Mouse (Mus musculus): ENCODE measurements at regions not wholly inside any gene's neighbourhood (a gene's known extent, or its start where the extent isn't known, plus 50 kb on each side); places are given as distances from the start of the nearest gene placed in this dataset.

- 0 out of 2 replicates have a peak, but pooled peaks cover 4% of the 10 kb centered on the region for H3K4me1 ChIP-seq (ENCODE audit: insufficient read depth)
- no peaks in the 10 kb centered on the region for H3K36me3 ChIP-seq (replicated peaks; ENCODE audit: insufficient read depth, low read length)
- H3K4me2 ChIP-seq (ENCODE audit: low read depth, low read length), result no peak overlapping the region
- TF ChIP-seq EP300 (IDR thresholded peaks at IDR 0.05; ENCODE audit: low read depth) (no peak), CTCF (IDR thresholded peaks at IDR 0.05; ENCODE audit: low read depth) (no peak)
- no peak for ATAC-seq
- WGBS (ENCODE audit: insufficient replicate concordance), result 82% methylated on average over 6 of the region's 6 CpGs
- H3K27me3 ChIP-seq (ENCODE audit: insufficient read depth, low read length), result no peaks in the 10 kb centered on the region
- no peak overlapping the region for H3K4me3 ChIP-seq (ENCODE audit: low read depth, low read length)
- H3K27ac ChIP-seq (ENCODE audit: low read depth), result no peak overlapping the region
- no peak for DNase-seq
- no peak overlapping the region for H3K9ac ChIP-seq (replicated peaks)
- no peaks in the 10 kb centered on the region for H3K9me3 ChIP-seq (ENCODE audit: low read length)
Observed at GRCm38 (mm10) chr9:32049546-32049945, 66.4 kb upstream of the Arhgap32 start.

- H3K4me3 ChIP-seq (ENCODE audit: low read depth, low read length), result no peak overlapping the region
- H3K9ac ChIP-seq (replicated peaks), result no peak overlapping the region
- no peak overlapping the region for H3K4me2 ChIP-seq (ENCODE audit: low read depth, low read length)
- H3K27me3 ChIP-seq (ENCODE audit: insufficient read depth, low read length), result no peaks in the 10 kb centered on the region
- H3K9me3 ChIP-seq (ENCODE audit: low read length), result no peaks in the 10 kb centered on the region
- H3K4me1 ChIP-seq (ENCODE audit: insufficient read depth), result 0 out of 2 replicates have a peak, but pooled peaks cover under 1% of the 10 kb centered on the region
- WGBS (ENCODE audit: insufficient replicate concordance), result 69% methylated on average over 4 of the region's 4 CpGs
- DNase-seq (no peak), ATAC-seq (no peak)
- H3K27ac ChIP-seq (ENCODE audit: low read depth), result no peak overlapping the region
- TF ChIP-seq EP300 (IDR thresholded peaks at IDR 0.05; ENCODE audit: low read depth) (no peak), CTCF (IDR thresholded peaks at IDR 0.05; ENCODE audit: low read depth) (no peak)
- H3K36me3 ChIP-seq (replicated peaks; ENCODE audit: insufficient read depth, low read length), result no peaks in the 10 kb centered on the region
Observed at GRCm38 (mm10) chr9:32053886-32054615, 61.9 kb upstream of the Arhgap32 start.

- WGBS (ENCODE audit: insufficient replicate concordance), result 59% methylated on average over 4 of the region's 4 CpGs
- TF ChIP-seq CTCF (IDR thresholded peaks at IDR 0.05; ENCODE audit: low read depth) (no peak), EP300 (IDR thresholded peaks at IDR 0.05; ENCODE audit: low read depth) (no peak)
- ATAC-seq (no peak), DNase-seq (no peak)
- no peaks in the 10 kb centered on the region for H3K27me3 ChIP-seq (ENCODE audit: insufficient read depth, low read length)
- no peak overlapping the region for H3K4me2 ChIP-seq (ENCODE audit: low read depth, low read length)
- no peaks in the 10 kb centered on the region for H3K36me3 ChIP-seq (replicated peaks; ENCODE audit: insufficient read depth, low read length)
- no peaks in the 10 kb centered on the region for H3K4me1 ChIP-seq (ENCODE audit: insufficient read depth)
- no peak overlapping the region for H3K4me3 ChIP-seq (ENCODE audit: low read depth, low read length)
- H3K9me3 ChIP-seq (ENCODE audit: low read length), result no peaks in the 10 kb centered on the region
- H3K27ac ChIP-seq (ENCODE audit: low read depth), result no peak overlapping the region
- H3K9ac ChIP-seq (replicated peaks), result no peak overlapping the region
Observed at GRCm38 (mm10) chr9:32057427-32058115, 58.4 kb upstream of the Arhgap32 start.

- Histone ChIP-seq H3K9ac (replicated peaks) (no peak overlapping the region), H3K4me3 (ENCODE audit: low read depth, low read length) (no peak overlapping the region), H3K4me2 (ENCODE audit: low read depth, low read length) (no peak overlapping the region), H3K36me3 (replicated peaks; ENCODE audit: insufficient read depth, low read length) (no peaks in the 10 kb centered on the region), H3K4me1 (ENCODE audit: insufficient read depth) (no peaks in the 10 kb centered on the region), H3K27me3 (ENCODE audit: insufficient read depth, low read length) (no peaks in the 10 kb centered on the region), H3K9me3 (ENCODE audit: low read length) (no peaks in the 10 kb centered on the region), H3K27ac (ENCODE audit: low read depth) (no peak overlapping the region)
- no peak for DNase-seq
- ATAC-seq, result no peak
- 89% methylated on average over 4 of the region's 4 CpGs for WGBS (ENCODE audit: insufficient replicate concordance)
- TF ChIP-seq EP300 (IDR thresholded peaks at IDR 0.05; ENCODE audit: low read depth) (no peak), CTCF (IDR thresholded peaks at IDR 0.05; ENCODE audit: low read depth) (no peak)
Observed at GRCm38 (mm10) chr9:32062740-32063139, 53.2 kb upstream of the Arhgap32 start.

- Histone ChIP-seq H3K9me3 (ENCODE audit: low read length) (no peaks in the 10 kb centered on the region), H3K36me3 (replicated peaks; ENCODE audit: insufficient read depth, low read length) (no peaks in the 10 kb centered on the region), H3K27ac (ENCODE audit: low read depth) (no peak overlapping the region), H3K9ac (replicated peaks) (no peak overlapping the region), H3K27me3 (ENCODE audit: insufficient read depth, low read length) (no peaks in the 10 kb centered on the region), H3K4me3 (ENCODE audit: low read depth, low read length) (no peak overlapping the region), H3K4me1 (ENCODE audit: insufficient read depth) (no peaks in the 10 kb centered on the region), H3K4me2 (ENCODE audit: low read depth, low read length) (no peak overlapping the region)
- ATAC-seq (no peak), DNase-seq (no peak)
- 71% methylated on average over 6 of the region's 6 CpGs for WGBS (ENCODE audit: insufficient replicate concordance)
- no peak for TF ChIP-seq CTCF (IDR thresholded peaks at IDR 0.05; ENCODE audit: low read depth)
- no peak for TF ChIP-seq EP300 (IDR thresholded peaks at IDR 0.05; ENCODE audit: low read depth)
Observed at GRCm38 (mm10) chr9:32063541-32063940, 52.4 kb upstream of the Arhgap32 start.

GRCm38 (mm10) chr9:32064007-32064550 is 51.9 kb upstream of the Arhgap32 start:
- no peak overlapping the region for H3K9ac ChIP-seq (replicated peaks)
- no peak for TF ChIP-seq CTCF (IDR thresholded peaks at IDR 0.05; ENCODE audit: low read depth)
- TF ChIP-seq EP300 (IDR thresholded peaks at IDR 0.05; ENCODE audit: low read depth), result no peak
- H3K36me3 ChIP-seq (replicated peaks; ENCODE audit: insufficient read depth, low read length), result no peaks in the 10 kb centered on the region
- 65% methylated on average over 4 of the region's 4 CpGs for WGBS (ENCODE audit: insufficient replicate concordance)
- H3K4me3 ChIP-seq (ENCODE audit: low read depth, low read length), result no peak overlapping the region
- no peak for DNase-seq
- H3K4me1 ChIP-seq (ENCODE audit: insufficient read depth), result no peaks in the 10 kb centered on the region
- H3K4me2 ChIP-seq (ENCODE audit: low read depth, low read length), result no peak overlapping the region
- no peaks in the 10 kb centered on the region for H3K27me3 ChIP-seq (ENCODE audit: insufficient read depth, low read length)
- H3K27ac ChIP-seq (ENCODE audit: low read depth), result no peak overlapping the region
- no peak for ATAC-seq
- H3K9me3 ChIP-seq (ENCODE audit: low read length), result no peaks in the 10 kb centered on the region
